Mouse (Mus musculus): Measurements from ENCODE around the gene Hoxb7. TPM values are rescaled to one million over a fixed set of nuclear protein-coding genes. Genes with fewer than 3 reads are reported as not detected.

Gene Hoxb7
- total and polyA plus RNA-seq, 2 experiments from 2014 or later: not detected

DNA sequence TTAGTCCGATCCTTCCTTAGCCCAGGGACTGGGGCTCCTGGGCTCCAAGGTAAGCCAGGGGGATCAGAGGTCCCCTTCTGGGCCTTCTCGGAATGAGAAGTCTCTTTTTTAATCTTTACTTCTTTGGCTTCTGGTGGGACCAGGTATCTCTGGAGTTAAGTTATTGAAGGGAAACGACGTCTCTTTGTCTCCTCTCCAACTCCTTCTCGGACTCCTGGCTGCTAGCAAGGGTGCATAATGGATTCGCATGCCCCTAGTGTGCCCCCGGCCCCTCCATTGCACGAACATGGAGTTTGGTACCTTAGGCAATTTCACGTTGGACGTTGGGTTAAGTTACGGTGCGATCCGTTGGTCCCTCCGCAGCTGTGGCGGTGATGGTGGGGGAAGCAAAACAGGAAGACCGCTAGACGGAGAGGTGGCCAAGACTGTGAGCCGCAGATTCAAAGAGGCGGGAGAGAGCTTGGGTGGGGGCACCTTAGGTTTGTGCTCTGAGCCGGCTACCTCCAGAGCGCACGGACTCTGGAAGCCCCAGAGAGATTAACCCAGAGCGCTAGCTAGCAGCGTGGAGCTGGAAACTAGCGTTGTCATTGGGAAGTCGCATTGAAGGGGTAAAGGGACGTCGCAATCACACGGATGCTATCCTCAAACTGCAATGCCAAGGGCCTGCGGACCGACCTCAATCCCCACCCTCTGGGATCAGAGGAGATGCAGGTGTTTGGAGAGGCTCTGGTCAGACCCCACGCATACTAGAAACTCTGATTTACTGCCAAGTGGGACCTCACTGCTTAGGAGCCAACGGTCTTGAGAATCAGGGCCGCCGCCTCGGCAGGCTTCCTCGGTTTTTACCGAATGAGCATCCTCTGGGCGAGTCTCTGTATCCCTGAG lies 31.1 kb upstream of the Hoxb7 start:
- DNase-seq: no peak
- 2% methylated on average over 39 of the region's 39 CpGs for WGBS

DNA sequence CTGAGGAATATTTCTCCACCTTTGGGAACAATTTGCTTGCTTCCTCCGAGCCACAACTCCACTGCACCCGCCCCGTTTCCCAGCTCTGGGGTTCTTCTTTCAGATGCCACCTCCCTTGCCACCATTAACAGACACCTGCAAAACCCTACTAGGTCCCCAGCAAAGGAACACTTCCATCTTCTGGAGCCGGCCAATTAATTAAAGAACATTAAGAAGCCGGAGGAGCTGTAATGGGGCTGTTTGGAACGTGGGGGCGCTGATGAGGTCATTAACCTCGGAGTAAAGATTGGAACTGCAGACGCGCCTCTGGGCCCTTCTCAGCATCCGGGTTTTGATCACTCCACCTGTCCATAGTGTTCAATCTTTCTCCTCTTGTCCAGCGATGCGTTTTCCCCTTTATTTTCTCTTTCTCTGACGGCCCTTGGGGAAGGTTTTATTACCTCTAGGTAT lies 30.4 kb upstream of the Hoxb7 start:
- no peak overlapping the region for H3K4me2 ChIP-seq (ENCODE audit: low read depth)
- WGBS: 1% methylated on average over 14 of the region's 14 CpGs

More for the DNA sequence above, 31.1 kb upstream of the Hoxb7 start:
- Histone ChIP-seq H3K27ac (ENCODE audit: low read depth, low read length) (no peak overlapping the region), H3K9me3 (ENCODE audit: low read length) (no peaks in the 10 kb centered on the region), H3K27me3 (ENCODE audit: insufficient read depth, low read length) (peaks cover 97% of the 10 kb centered on the region), H3K4me1 (ENCODE audit: insufficient read depth) (no peaks in the 10 kb centered on the region), H3K9ac (no peak overlapping the region), H3K36me3 (ENCODE audit: insufficient read depth) (no peaks in the 10 kb centered on the region), H3K4me2 (ENCODE audit: low read depth) (no peak overlapping the region), H3K4me3 (ENCODE audit: low read depth, low read length) (no peak overlapping the region)
- no peak for ATAC-seq
- no peak for TF ChIP-seq CTCF (IDR thresholded peaks at IDR 0.05; ENCODE audit: low read depth)

DNA sequence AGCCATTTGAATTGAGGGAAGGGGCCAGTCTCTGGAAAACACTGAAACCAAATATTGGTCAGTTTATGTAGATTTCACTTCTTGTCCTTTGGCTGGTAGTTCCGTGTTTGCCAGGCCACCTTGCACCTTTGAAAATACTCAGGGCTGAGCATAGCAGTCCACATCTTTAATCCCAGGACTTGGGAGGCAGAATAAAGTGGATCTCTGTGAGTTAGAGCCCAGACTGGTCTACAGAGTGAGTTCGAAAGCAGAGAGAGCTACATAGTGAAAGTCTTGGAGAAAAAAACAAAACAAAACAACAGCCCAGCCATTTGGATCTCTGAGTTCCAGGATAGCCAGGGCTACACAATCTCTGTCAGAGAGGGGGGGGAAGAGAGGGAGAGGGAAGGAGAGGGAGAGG lies 29.3 kb upstream of the Hoxb7 start:
- Histone ChIP-seq H3K4me1 (ENCODE audit: insufficient read depth) (no peaks in the 10 kb centered on the region), H3K27ac (ENCODE audit: low read depth, low read length) (no peak overlapping the region), H3K4me2 (ENCODE audit: low read depth) (no peak overlapping the region), H3K9me3 (ENCODE audit: low read length) (no peaks in the 10 kb centered on the region), H3K36me3 (ENCODE audit: insufficient read depth) (no peaks in the 10 kb centered on the region), H3K27me3 (ENCODE audit: insufficient read depth, low read length) (peaks cover 98% of the 10 kb centered on the region), H3K4me3 (ENCODE audit: low read depth, low read length) (no peak overlapping the region), H3K9ac (no peak overlapping the region)
- WGBS: 24% methylated on average over 2 of the region's 2 CpGs
- ATAC-seq: no peak
- TF ChIP-seq CTCF (IDR thresholded peaks at IDR 0.05; ENCODE audit: low read depth): no peak
- no peak for DNase-seq

More for the DNA sequence above, 30.4 kb upstream of the Hoxb7 start:
- Histone ChIP-seq H3K9ac (no peak overlapping the region), H3K9me3 (ENCODE audit: low read length) (no peaks in the 10 kb centered on the region), H3K27me3 (ENCODE audit: insufficient read depth, low read length) (peaks cover 97% of the 10 kb centered on the region), H3K4me1 (ENCODE audit: insufficient read depth) (no peaks in the 10 kb centered on the region), H3K27ac (ENCODE audit: low read depth, low read length) (no peak overlapping the region), H3K36me3 (ENCODE audit: insufficient read depth) (no peaks in the 10 kb centered on the region), H3K4me3 (ENCODE audit: low read depth, low read length) (no peak overlapping the region)
- TF ChIP-seq CTCF (IDR thresholded peaks at IDR 0.05; ENCODE audit: low read depth): no peak
- ATAC-seq (no peak), DNase-seq (no peak)

- 3% methylated on average over 2 of the region's 2 CpGs for WGBS
- no peak for TF ChIP-seq CTCF (IDR thresholded peaks at IDR 0.05; ENCODE audit: low read depth)
- no peak for ATAC-seq
Observed at GRCm38 (mm10) chr11:96259038-96259437, 27.4 kb upstream of the Hoxb7 start.

GRCm38 (mm10) chr11:96259511-96259910 lies 26.9 kb upstream of the Hoxb7 start:
- no peak for TF ChIP-seq CTCF (IDR thresholded peaks at IDR 0.05; ENCODE audit: low read depth)
- no peak for ATAC-seq
- DNase-seq: no peak

More at GRCm38 (mm10) chr11:96259038-96259437, 27.4 kb upstream of the Hoxb7 start:
- Histone ChIP-seq H3K4me1 (ENCODE audit: insufficient read depth) (no peaks in the 10 kb centered on the region), H3K27me3 (ENCODE audit: insufficient read depth, low read length) (peaks cover 98% of the 10 kb centered on the region), H3K36me3 (ENCODE audit: insufficient read depth) (no peaks in the 10 kb centered on the region), H3K4me2 (ENCODE audit: low read depth) (no peak overlapping the region), H3K4me3 (ENCODE audit: low read depth, low read length) (no peak overlapping the region), H3K9ac (no peak overlapping the region), H3K9me3 (ENCODE audit: low read length) (no peaks in the 10 kb centered on the region), H3K27ac (ENCODE audit: low read depth, low read length) (no peak overlapping the region)
- DNase-seq: no peak

DNA sequence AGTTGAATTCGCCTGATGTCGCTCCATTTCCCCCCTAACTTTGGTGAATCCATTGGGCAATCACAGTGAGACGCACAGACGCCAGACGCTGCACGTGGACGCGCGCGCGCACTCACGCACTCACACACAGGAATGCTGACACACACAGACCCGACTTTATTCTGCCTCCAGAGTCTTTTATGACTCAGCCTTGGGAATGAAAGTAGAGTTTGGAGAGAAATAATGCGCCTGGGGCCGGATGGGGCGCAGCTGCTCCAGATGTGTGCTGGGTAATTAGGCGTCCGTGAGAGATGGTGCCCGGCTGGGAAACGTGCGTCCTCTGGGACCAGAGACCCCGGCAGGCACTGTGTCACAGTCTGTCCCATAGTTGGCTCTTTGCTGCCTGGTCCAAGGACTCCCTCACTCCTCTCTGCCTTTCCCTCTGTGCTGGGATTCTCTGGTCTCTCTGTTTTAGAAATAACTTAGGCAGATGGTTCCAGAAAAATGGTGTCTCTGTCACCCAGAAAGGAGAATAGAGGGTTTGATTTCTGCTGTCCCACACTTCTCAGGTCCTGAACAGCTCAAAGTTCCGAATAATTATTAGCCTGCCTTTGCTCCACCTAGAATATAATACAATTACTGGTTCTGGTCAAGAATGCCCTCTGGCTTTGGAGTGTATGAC lies 26.0 kb upstream of the Hoxb7 start:
- Histone ChIP-seq H3K4me2 (ENCODE audit: low read depth) (no peak overlapping the region), H3K27me3 (ENCODE audit: insufficient read depth, low read length) (peaks cover 98% of the 10 kb centered on the region), H3K27ac (ENCODE audit: low read depth, low read length) (no peak overlapping the region), H3K9me3 (ENCODE audit: low read length) (no peaks in the 10 kb centered on the region), H3K4me1 (ENCODE audit: insufficient read depth) (no peaks in the 10 kb centered on the region), H3K4me3 (ENCODE audit: low read depth, low read length) (no peak overlapping the region), H3K9ac (no peak overlapping the region), H3K36me3 (ENCODE audit: insufficient read depth) (no peaks in the 10 kb centered on the region)
- DNase-seq (no peak), ATAC-seq (no peak)
- under 1% methylated on average over 23 of the region's 23 CpGs for WGBS
- no peak for TF ChIP-seq CTCF (IDR thresholded peaks at IDR 0.05; ENCODE audit: low read depth)

More at GRCm38 (mm10) chr11:96259511-96259910, 26.9 kb upstream of the Hoxb7 start:
- WGBS: 0% methylated on average over 1 of the region's 1 CpGs
- no peak overlapping the region for H3K4me3 ChIP-seq (ENCODE audit: low read depth, low read length)
- H3K36me3 ChIP-seq (ENCODE audit: insufficient read depth): no peaks in the 10 kb centered on the region
- H3K27ac ChIP-seq (ENCODE audit: low read depth, low read length): no peak overlapping the region
- H3K4me1 ChIP-seq (ENCODE audit: insufficient read depth): no peaks in the 10 kb centered on the region
- H3K9me3 ChIP-seq (ENCODE audit: low read length): no peaks in the 10 kb centered on the region
- no peak overlapping the region for H3K9ac ChIP-seq
- peaks cover 98% of the 10 kb centered on the region for H3K27me3 ChIP-seq (ENCODE audit: insufficient read depth, low read length)
- no peak overlapping the region for H3K4me2 ChIP-seq (ENCODE audit: low read depth)

Measured in forebrain, postnatal 0 days (tissue).